18 mouse cellular contexts compared by ENCODE assay signal in genomic region chr8:91114428-91114827, GRCm38 (mm10). TPM values are rescaled to one million over a fixed set of nuclear protein-coding genes. Genes with fewer than 3 reads are reported as not detected.
DNase-seq lines count a peak whose midpoint lies in the region; ATAC-seq and TF ChIP-seq lines count a peak whose summit lies in the region.
"Had no signal": no experiment of that assay in that cellular context is flagged by ENCODE, and none has a peak within 500 bp of the region (broad histone marks: within the 10 kb centered on the region; RNA-seq: fewer than 3 reads in every experiment).

No protein-coding gene starts in this region.

- H3K27ac ChIP-seq in heart, embryonic 12.5 days (ENCODE audit: poor library complexity, severe bottlenecking) = no peak overlapping the region
- no peak overlapping the region for H3K27ac ChIP-seq in heart, embryonic 11.5 days (ENCODE audit: low read depth, low read length)
- no peak overlapping the region for H3K27ac ChIP-seq in liver, embryonic 16.5 days (ENCODE audit: low read length)
- no peak overlapping the region for H3K27ac ChIP-seq in liver, embryonic 11.5 days (ENCODE audit: low read depth, low read length)
- H3K27ac ChIP-seq in intestine, postnatal 0 days (ENCODE audit: low read depth, low read length) = no peak overlapping the region
- no peak overlapping the region for H3K27ac ChIP-seq in midbrain, embryonic 11.5 days (ENCODE audit: low read depth, low read length)
- H3K27ac ChIP-seq: embryonic facial prominence, embryonic 12.5 days; forebrain, embryonic 15.5 days; heart, embryonic 15.5 days; hindbrain, embryonic 10.5 days; hindbrain, embryonic 15.5 days had no signal

- no peak overlapping the region for H3K4me3 ChIP-seq in heart, embryonic 12.5 days
- H3K4me3 ChIP-seq in heart, embryonic 11.5 days (ENCODE audit: low read depth, low read length) = no peak overlapping the region
- no peak overlapping the region for H3K4me3 ChIP-seq in liver, embryonic 16.5 days (ENCODE audit: low read depth, low read length)
- no peak overlapping the region for H3K4me3 ChIP-seq in liver, embryonic 11.5 days (ENCODE audit: low read depth, low read length)
- no peak overlapping the region for H3K4me3 ChIP-seq in intestine, postnatal 0 days (ENCODE audit: low read depth, low read length)
- no peak overlapping the region for H3K4me3 ChIP-seq in midbrain, embryonic 11.5 days (ENCODE audit: low read depth, low read length)
- H3K4me3 ChIP-seq: embryonic facial prominence, embryonic 12.5 days; forebrain, embryonic 15.5 days; heart, embryonic 15.5 days; hindbrain, embryonic 10.5 days; hindbrain, embryonic 15.5 days had no signal

- H3K36me3 ChIP-seq in heart, embryonic 12.5 days = peaks cover 51% of the 10 kb centered on the region
- H3K36me3 ChIP-seq in heart, embryonic 11.5 days (ENCODE audit: control insufficient read depth, insufficient read depth, low read length) = peaks cover 12% of the 10 kb centered on the region
- H3K36me3 ChIP-seq in liver, embryonic 16.5 days (ENCODE audit: control insufficient read depth, insufficient read depth) = peaks cover 10% of the 10 kb centered on the region
- peaks cover 14% of the 10 kb centered on the region; the same call in 1 of the 2 replicates for H3K36me3 ChIP-seq in liver, embryonic 11.5 days (ENCODE audit: control insufficient read depth, insufficient read depth, low read length)
- peaks cover 47% of the 10 kb centered on the region for H3K36me3 ChIP-seq in intestine, postnatal 0 days (ENCODE audit: control insufficient read depth, insufficient read depth)
- peaks cover 4% of the 10 kb centered on the region for H3K36me3 ChIP-seq in midbrain, embryonic 11.5 days (ENCODE audit: control insufficient read depth, insufficient read depth, low read length)

- no peaks in the 10 kb centered on the region for H3K27me3 ChIP-seq in heart, embryonic 12.5 days (replicated peaks)
- no peaks in the 10 kb centered on the region for H3K27me3 ChIP-seq in heart, embryonic 11.5 days (ENCODE audit: control insufficient read depth, insufficient read depth, low read length)
- no peaks in the 10 kb centered on the region for H3K27me3 ChIP-seq in liver, embryonic 16.5 days (ENCODE audit: control insufficient read depth, insufficient read depth, low read depth, low read length)
- H3K27me3 ChIP-seq in liver, embryonic 11.5 days (replicated peaks; ENCODE audit: control insufficient read depth, insufficient read depth, low read length) = no peaks in the 10 kb centered on the region
- no peaks in the 10 kb centered on the region for H3K27me3 ChIP-seq in intestine, postnatal 0 days (replicated peaks; ENCODE audit: control insufficient read depth, insufficient read depth, low read length)
- H3K27me3 ChIP-seq in midbrain, embryonic 11.5 days (ENCODE audit: control insufficient read depth, insufficient read depth, low read length) = no peaks in the 10 kb centered on the region
- H3K27me3 ChIP-seq: embryonic facial prominence, embryonic 12.5 days; forebrain, embryonic 15.5 days; heart, embryonic 15.5 days; hindbrain, embryonic 15.5 days had no signal

- DNase-seq in liver, embryonic 11.5 days (ENCODE audit: low spot score) = no peak
- no peak for DNase-seq in midbrain, embryonic 11.5 days (ENCODE audit: low spot score, missing footprints)
- DNase-seq: adrenal gland, adult 2 months; adrenal gland, postnatal 25 days; cerebellum, adult 18-20 months; cerebellum, postnatal 14 days; gastrocnemius, postnatal 14 days; heart, postnatal 14 days had no signal

- peak; percentile 18; the same call in 1 of the 2 replicates for ATAC-seq in heart, embryonic 12.5 days (ENCODE audit: insufficient number of reproducible peaks, low FRiP score)
- ATAC-seq in heart, embryonic 11.5 days (replicated peaks; ENCODE audit: insufficient number of reproducible peaks, low FRiP score, low TSS enrichment) = no peak
- ATAC-seq in liver, embryonic 16.5 days (ENCODE audit: low read depth) = 0 out of 2 replicates have a peak, but pooled peaks have one; percentile 21
- no peak for ATAC-seq in liver, embryonic 11.5 days (replicated peaks; ENCODE audit: low FRiP score)
- peak; percentile 92 for ATAC-seq in intestine, postnatal 0 days
- no peak for ATAC-seq in midbrain, embryonic 11.5 days (ENCODE audit: low FRiP score)
- ATAC-seq: forebrain, embryonic 15.5 days; inflammation-experienced regulatory T-cells, adult 6 months had no signal

- no peak overlapping the region for H3K9ac ChIP-seq in heart, embryonic 12.5 days
- H3K9ac ChIP-seq in heart, embryonic 11.5 days (ENCODE audit: low read depth, low read length) = no peak overlapping the region
- no peak overlapping the region for H3K9ac ChIP-seq in liver, embryonic 16.5 days (ENCODE audit: low read depth, low read length)
- H3K9ac ChIP-seq in liver, embryonic 11.5 days (ENCODE audit: low read depth, low read length) = no peak overlapping the region
- H3K9ac ChIP-seq in intestine, postnatal 0 days (ENCODE audit: low read depth, low read length) = no peak overlapping the region
- H3K9ac ChIP-seq in midbrain, embryonic 11.5 days (ENCODE audit: low read length) = no peak overlapping the region
- H3K9ac ChIP-seq: embryonic facial prominence, embryonic 12.5 days; forebrain, embryonic 15.5 days; heart, embryonic 15.5 days; hindbrain, embryonic 15.5 days had no signal

- H3K4me2 ChIP-seq in heart, embryonic 12.5 days = no peak overlapping the region
- H3K4me2 ChIP-seq in heart, embryonic 11.5 days = no peak overlapping the region
- no peak overlapping the region for H3K4me2 ChIP-seq in liver, embryonic 16.5 days (ENCODE audit: low read depth, low read length)
- H3K4me2 ChIP-seq in liver, embryonic 11.5 days = no peak overlapping the region
- no peak overlapping the region for H3K4me2 ChIP-seq in intestine, postnatal 0 days (replicated peaks; ENCODE audit: low read depth)
- no peak overlapping the region for H3K4me2 ChIP-seq in midbrain, embryonic 11.5 days
- H3K4me2 ChIP-seq: embryonic facial prominence, embryonic 12.5 days; forebrain, embryonic 15.5 days; heart, embryonic 15.5 days; hindbrain, embryonic 15.5 days had no signal

- 0 out of 2 replicates have a peak, but pooled peaks cover 3% of the 10 kb centered on the region for H3K4me1 ChIP-seq in heart, embryonic 12.5 days (replicated peaks)
- no peaks in the 10 kb centered on the region for H3K4me1 ChIP-seq in heart, embryonic 11.5 days (ENCODE audit: control insufficient read depth, insufficient read depth, low read length)
- H3K4me1 ChIP-seq in liver, embryonic 16.5 days (ENCODE audit: control insufficient read depth, low read depth, low read length) = no peaks in the 10 kb centered on the region
- H3K4me1 ChIP-seq in liver, embryonic 11.5 days (replicated peaks; ENCODE audit: control insufficient read depth, insufficient read depth, low read length) = no peaks in the 10 kb centered on the region
- no peaks in the 10 kb centered on the region for H3K4me1 ChIP-seq in intestine, postnatal 0 days (replicated peaks; ENCODE audit: control insufficient read depth, insufficient read depth, low read length)
- H3K4me1 ChIP-seq in midbrain, embryonic 11.5 days (ENCODE audit: control insufficient read depth, insufficient read depth, low read length) = no peaks in the 10 kb centered on the region
- H3K4me1 ChIP-seq: embryonic facial prominence, embryonic 12.5 days; forebrain, embryonic 15.5 days; heart, embryonic 15.5 days; hindbrain, embryonic 10.5 days; hindbrain, embryonic 15.5 days had no signal

- H3K9me3 ChIP-seq in heart, embryonic 12.5 days (replicated peaks) = no peaks in the 10 kb centered on the region
- H3K9me3 ChIP-seq in heart, embryonic 11.5 days (replicated peaks; ENCODE audit: control insufficient read depth, low read length) = no peaks in the 10 kb centered on the region
- H3K9me3 ChIP-seq in liver, embryonic 16.5 days (replicated peaks; ENCODE audit: control insufficient read depth, low read length) = no peaks in the 10 kb centered on the region
- H3K9me3 ChIP-seq in liver, embryonic 11.5 days (ENCODE audit: control insufficient read depth, low read length) = no peaks in the 10 kb centered on the region
- H3K9me3 ChIP-seq in intestine, postnatal 0 days (ENCODE audit: control insufficient read depth) = no peaks in the 10 kb centered on the region
- H3K9me3 ChIP-seq in midbrain, embryonic 11.5 days (ENCODE audit: control insufficient read depth, low read length) = no peaks in the 10 kb centered on the region
- H3K9me3 ChIP-seq: embryonic facial prominence, embryonic 12.5 days; forebrain, embryonic 15.5 days; heart, embryonic 15.5 days; hindbrain, embryonic 10.5 days; hindbrain, embryonic 15.5 days had no signal

- WGBS in heart, embryonic 12.5 days = 88% methylated on average over 5 of the region's 5 CpGs
- 86% methylated on average over 5 of the region's 5 CpGs for WGBS in heart, embryonic 11.5 days (ENCODE audit: insufficient replicate concordance)
- 75% methylated on average over 5 of the region's 5 CpGs for WGBS in liver, embryonic 16.5 days (ENCODE audit: insufficient replicate concordance)
- 86% methylated on average over 5 of the region's 5 CpGs for WGBS in liver, embryonic 11.5 days
- WGBS in intestine, postnatal 0 days = 60% methylated on average over 5 of the region's 5 CpGs
- WGBS in midbrain, embryonic 11.5 days = 88% methylated on average over 5 of the region's 5 CpGs

- no peak for TF ChIP-seq CTCF in intestine, postnatal 0 days (IDR thresholded peaks at IDR 0.05; ENCODE audit: low read depth)

RNA-seq across cellular contexts. Expression of gene Rbl2, which starts 44.6 kb away (rescaled TPM):
- polyA plus RNA-seq in heart, embryonic 12.5 days (2016; fragmentation: Nextera tagmentation; extraction: Ambion mirVana) = 18.5 and 21.1 TPM in 2 replicates
- 14.6 and 14.7 TPM in 2 replicates for polyA plus RNA-seq in heart, embryonic 11.5 days (2014; fragmentation: Nextera tagmentation; extraction: Ambion mirVana)
- polyA plus RNA-seq in liver, embryonic 16.5 days (2015; fragmentation: Nextera tagmentation; extraction: Ambion mirVana) = 6.0 and 6.1 TPM in 2 replicates
- 14.6 and 17.7 TPM in 2 replicates for polyA plus RNA-seq in liver, embryonic 11.5 days (2014; fragmentation: Nextera tagmentation; extraction: Ambion mirVana)
- polyA plus RNA-seq in intestine, postnatal 0 days (2015; fragmentation: Nextera tagmentation; extraction: Ambion mirVana) = 6.5 and 7.3 TPM in 2 replicates
- 13.6 and 15.7 TPM in 2 replicates for polyA plus RNA-seq in midbrain, embryonic 11.5 days (2014; fragmentation: Nextera tagmentation; extraction: Ambion mirVana)

Comparison
In these comparisons a context has a peak if more than half of its experiments do, and no peak if none do; other contexts are left out.
1. ATAC-seq: peak in heart, embryonic 12.5 days (single experiment), liver, embryonic 16.5 days (single experiment) and intestine, postnatal 0 days (single experiment); none in heart, embryonic 11.5 days (single experiment), liver, embryonic 11.5 days (single experiment) and midbrain, embryonic 11.5 days (single experiment).